Mouse (Mus musculus): ENCODE results near the gene Anks3. TPM values are rescaled to one million over a fixed set of nuclear protein-coding genes. Genes with fewer than 3 reads are reported as not detected.

Gene Anks3
- polyA plus RNA-seq, 1 experiment from 2014 or later = 58.2 TPM

DNA sequence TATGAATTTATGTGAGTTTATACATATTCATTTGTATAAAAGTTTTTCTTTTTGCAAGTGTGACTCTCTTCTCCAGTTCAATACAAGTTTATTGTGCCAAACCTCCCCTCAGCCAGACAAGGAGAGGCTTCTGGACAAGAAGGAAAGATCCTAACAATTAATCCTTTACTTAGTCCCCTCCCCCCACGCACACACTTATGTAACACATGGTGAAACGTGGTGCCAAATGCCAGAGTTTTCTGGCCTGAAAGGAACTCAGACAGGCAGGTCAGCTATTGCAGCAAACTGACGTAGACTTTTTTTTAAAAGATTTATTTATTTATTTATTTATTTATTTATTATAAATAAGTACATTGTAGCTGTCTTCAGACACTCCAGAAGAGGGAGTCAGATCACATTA, 36.6 kb upstream of the Anks3 start:
- TF ChIP-seq CTCF (IDR thresholded peaks at IDR 0.05) = no peak
- in situ Hi-C loops (cut with MboI; ENCODE audit: low pct_unique_long_range_greater_than_20kb) = no loop called here
- CTCF ChIA-PET = no interaction called here
- DNase-seq (ENCODE audit: low read depth, low spot score) (no peak), ATAC-seq (no peak)
- POLR2A ChIA-PET = no interaction called here
- peaks cover 7% of the 10 kb centered on the region for H3K27me3 ChIP-seq

DNA sequence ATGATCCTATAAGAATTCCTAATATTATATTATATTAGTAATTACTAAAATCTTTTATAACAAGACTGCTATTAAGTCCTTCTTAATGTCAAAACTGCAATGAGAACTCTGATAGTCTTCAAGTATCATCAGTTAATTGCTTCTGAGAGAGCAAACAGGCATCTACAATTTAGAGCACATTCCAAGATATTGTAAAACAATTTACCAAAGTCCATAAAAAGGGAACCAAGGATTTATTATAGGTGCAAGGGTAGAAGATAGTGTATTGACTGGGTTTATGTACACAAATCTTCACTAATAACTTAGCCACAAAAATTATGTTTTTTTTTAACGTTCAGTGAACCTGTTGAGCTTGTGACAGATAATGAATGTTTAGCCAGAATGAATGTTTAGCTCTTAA, 35.0 kb upstream of the Anks3 start:
- DNase-seq (ENCODE audit: low read depth, low spot score) (no peak), ATAC-seq (no peak)
- peaks cover 7% of the 10 kb centered on the region for H3K27me3 ChIP-seq
- in situ Hi-C loops (cut with MboI; ENCODE audit: low pct_unique_long_range_greater_than_20kb) = no loop called here
- POLR2A ChIA-PET = no interaction called here
- CTCF ChIA-PET = no interaction called here
- TF ChIP-seq CTCF (IDR thresholded peaks at IDR 0.05) = no peak

DNA sequence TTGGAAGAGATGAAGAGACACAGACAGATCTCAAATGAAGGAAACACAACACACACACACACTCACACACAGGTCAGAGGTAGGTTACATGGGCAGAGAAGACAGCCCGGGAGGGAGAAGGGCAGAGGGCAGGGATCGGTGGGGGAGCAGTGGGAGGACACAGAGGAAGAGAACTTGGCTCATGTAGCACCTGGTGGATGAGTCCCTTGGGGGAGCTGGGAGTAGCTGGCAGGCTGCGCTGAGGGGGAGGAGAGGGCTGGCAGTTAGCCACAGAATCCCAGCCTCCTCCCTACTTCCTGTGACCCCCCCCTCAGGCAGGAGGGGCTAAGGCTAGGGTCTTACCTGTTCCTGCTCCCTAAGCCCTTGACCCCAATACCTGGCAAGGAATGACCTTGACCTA, 33.5 kb upstream of the Anks3 start, which contains the start of gene Sept12:
Gene Sept12 (minus strand): TSS at position 300 of the 400 bp plus-strand sequence.
- no peak for TF ChIP-seq CTCF (IDR thresholded peaks at IDR 0.05)
- peaks cover 7% of the 10 kb centered on the region for H3K27me3 ChIP-seq
- in situ Hi-C loops (cut with MboI; ENCODE audit: low pct_unique_long_range_greater_than_20kb) = no loop called here
- ATAC-seq = no peak
- CTCF ChIA-PET = interaction anchor here (0.9 to 1.2 kb wide), 3 partner anchors 10 to 51 kb away, joined by 3 to 4 read pairs (median 3); partner anchors contain the start of gene Smim22
- no peak for DNase-seq (ENCODE audit: low read depth, low spot score)
- POLR2A ChIA-PET = interaction anchor here (0.7 kb wide), 1 partner anchor 140 kb away, joined by 3 read pairs; no protein-coding TSS in a partner anchor

DNA sequence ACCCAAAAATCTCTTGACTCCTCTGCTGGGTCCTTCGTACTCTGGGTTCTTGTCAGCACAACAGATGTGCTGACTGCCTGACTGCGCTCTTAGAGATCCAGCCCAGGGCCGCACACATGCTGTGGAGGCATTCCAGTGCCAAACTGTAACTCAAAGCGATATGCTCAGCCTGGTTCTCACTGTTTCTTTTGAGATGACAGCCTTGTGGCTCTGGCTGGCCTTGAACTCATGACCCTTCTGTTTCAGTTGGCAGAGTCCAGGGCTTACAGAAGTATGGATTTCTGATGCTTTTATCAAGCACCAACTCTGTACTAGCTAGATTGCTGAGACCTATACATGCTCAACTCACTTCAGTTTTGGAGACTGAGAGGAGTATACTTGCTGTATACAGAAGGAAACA, 29.3 kb upstream of the Anks3 start:
- DNase-seq (ENCODE audit: low read depth, low spot score) (no peak), ATAC-seq (no peak)
- ChIA-PET CTCF (interaction anchor here (1.0 kb wide), 1 partner anchor 11 kb away, joined by 3 read pairs; no protein-coding TSS in a partner anchor), POLR2A (no interaction called here)
- no peak for TF ChIP-seq CTCF (IDR thresholded peaks at IDR 0.05)
- in situ Hi-C loops (cut with MboI; ENCODE audit: low pct_unique_long_range_greater_than_20kb) = no loop called here
- no peaks in the 10 kb centered on the region for H3K27me3 ChIP-seq

DNA sequence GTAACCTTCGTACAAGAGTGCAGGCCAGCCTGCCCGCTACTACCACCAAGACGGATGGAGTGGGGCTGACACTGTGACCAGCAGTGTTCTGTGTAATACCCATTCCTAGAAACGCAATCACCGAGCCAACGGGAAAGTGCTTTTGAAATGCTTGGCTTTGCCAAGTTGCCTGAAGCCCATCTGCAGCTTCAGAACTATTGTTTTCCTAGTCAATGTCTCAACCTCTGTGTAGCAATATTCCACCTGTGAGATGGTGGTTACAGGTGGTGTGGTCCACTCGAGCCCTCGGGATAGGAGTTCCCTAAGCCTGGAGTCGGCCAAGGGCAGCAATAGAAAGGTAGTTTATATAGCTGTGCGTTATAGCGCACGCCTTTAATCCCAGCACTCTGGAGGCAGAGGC, 20.7 kb upstream of the Anks3 start:
- DNase-seq (ENCODE audit: low read depth, low spot score) = no peak
- CTCF ChIA-PET = no interaction called here
- in situ Hi-C loops (cut with MboI; ENCODE audit: low pct_unique_long_range_greater_than_20kb) = no loop called here
- H3K27me3 ChIP-seq = no peaks in the 10 kb centered on the region
- ATAC-seq = no peak
- no peak for TF ChIP-seq CTCF (IDR thresholded peaks at IDR 0.05)
- POLR2A ChIA-PET = no interaction called here

DNA sequence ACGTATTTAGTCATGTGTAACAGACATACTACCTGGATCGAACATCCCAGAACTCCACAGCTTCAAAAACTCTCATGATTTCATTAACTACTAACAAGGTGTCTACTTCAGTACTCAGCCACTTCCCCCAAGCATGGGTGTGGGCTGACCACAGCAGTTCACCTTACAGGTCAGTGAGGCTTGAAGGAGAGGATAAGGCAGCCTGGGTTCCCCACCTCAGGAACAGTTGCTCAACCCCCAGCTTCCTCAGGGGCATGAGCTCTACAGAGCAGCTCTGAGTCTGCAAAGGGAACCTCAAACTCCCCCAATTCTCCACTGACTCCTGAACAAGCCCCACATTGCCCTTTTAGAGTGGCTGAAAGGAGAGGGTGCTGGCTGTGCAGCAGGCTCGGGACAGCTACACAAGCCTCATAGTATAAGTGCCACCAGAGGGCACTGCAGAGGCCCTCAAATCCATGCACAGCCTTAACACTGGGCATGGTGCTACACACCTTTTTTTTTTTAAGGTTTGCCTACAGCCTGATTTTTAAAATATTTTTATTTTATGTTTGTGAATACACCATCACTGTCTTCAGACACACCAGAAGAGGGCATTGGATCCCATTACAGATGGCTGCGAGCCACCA, 15.9 kb upstream of the Anks3 start:
- H3K27me3 ChIP-seq = no peaks in the 10 kb centered on the region
- CTCF ChIA-PET = interaction anchor here (0.7 to 1.8 kb wide), 3 partner anchors 33 to 37 kb away, joined by 3 to 4 read pairs (median 3); no protein-coding TSS in a partner anchor
- POLR2A ChIA-PET = interaction anchor here (0.6 kb wide), 1 partner anchor 18 kb away, joined by 4 read pairs; no protein-coding TSS in a partner anchor
- ATAC-seq (no peak), DNase-seq (ENCODE audit: low read depth, low spot score) (no peak)
- in situ Hi-C loops (cut with MboI; ENCODE audit: low pct_unique_long_range_greater_than_20kb) = no loop called here
- no peak for TF ChIP-seq CTCF (IDR thresholded peaks at IDR 0.05)

DNA sequence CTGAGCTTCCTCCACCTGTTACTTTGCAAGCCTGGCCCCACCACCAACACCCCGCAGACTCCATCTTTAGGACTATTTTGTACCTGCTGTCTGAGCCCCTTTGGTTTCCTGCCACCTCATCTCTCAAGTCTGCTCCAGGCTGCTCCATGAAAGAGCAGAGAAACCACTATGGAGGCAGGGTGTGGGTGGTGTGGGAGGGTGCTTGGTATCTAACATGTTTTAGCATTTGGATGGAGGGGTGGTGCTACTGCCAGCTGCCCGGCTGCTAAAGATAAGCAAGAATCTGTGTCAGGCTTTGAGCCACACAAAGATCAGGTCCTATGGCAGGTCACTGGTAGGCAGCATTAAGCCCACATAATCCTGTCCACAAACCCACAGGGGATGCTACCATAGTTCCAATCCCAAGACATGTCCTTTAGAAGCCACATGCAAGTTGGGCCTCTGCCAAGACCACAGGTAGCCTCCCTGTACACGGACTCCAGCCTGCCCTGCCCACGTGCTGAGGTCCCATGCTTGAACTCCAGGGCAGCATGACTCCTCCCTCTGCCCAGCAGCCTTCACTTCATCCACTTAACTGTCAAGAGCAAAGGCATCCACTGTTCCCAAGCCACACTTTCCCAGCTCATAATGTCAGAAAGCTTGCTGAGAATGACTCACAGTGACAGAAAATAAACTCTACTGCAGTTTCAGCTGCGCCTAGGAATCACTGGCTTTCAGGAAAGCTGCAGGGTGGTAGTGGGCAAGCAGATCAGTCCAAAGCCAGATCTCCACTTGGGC, 14.5 kb upstream of the Anks3 start:
- ATAC-seq (peak; percentile 19), DNase-seq (ENCODE audit: low read depth, low spot score) (no peak)
- in situ Hi-C loops (cut with MboI; ENCODE audit: low pct_unique_long_range_greater_than_20kb) = no loop called here
- ChIA-PET CTCF (no interaction called here), POLR2A (no interaction called here)
- no peak for TF ChIP-seq CTCF (IDR thresholded peaks at IDR 0.05)
- no peaks in the 10 kb centered on the region for H3K27me3 ChIP-seq

DNA sequence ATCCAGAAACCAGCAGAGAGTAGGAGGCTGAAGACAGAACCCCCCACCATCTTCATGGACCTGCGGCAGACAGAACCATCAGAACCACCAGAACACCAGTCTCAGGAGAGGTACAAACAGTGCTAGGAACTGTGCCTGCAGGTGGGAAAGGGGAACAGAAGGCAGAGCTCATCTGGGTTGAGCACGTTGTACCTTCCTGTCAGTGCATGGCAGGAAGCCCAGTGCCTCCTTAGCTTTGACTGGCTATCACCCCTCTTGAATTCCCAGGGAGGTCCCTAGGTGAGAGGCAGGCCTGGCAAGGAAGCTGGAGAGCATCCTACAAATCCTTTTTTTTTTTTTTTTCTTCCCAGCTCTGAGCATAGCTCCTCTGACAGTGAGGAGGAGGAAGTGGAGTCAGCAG, 12.2 kb upstream of the Anks3 start:
- ChIA-PET CTCF (no interaction called here), POLR2A (interaction anchor here (0.6 to 0.7 kb wide), 2 partner anchors 32 to 1017 kb away, joined by 3 to 6 read pairs; no protein-coding TSS in a partner anchor)
- H3K27me3 ChIP-seq = no peaks in the 10 kb centered on the region
- no peak for ATAC-seq
- no peak for DNase-seq (ENCODE audit: low read depth, low spot score)
- in situ Hi-C loops (cut with MboI; ENCODE audit: low pct_unique_long_range_greater_than_20kb) = no loop called here
- TF ChIP-seq CTCF (IDR thresholded peaks at IDR 0.05) = no peak

DNA sequence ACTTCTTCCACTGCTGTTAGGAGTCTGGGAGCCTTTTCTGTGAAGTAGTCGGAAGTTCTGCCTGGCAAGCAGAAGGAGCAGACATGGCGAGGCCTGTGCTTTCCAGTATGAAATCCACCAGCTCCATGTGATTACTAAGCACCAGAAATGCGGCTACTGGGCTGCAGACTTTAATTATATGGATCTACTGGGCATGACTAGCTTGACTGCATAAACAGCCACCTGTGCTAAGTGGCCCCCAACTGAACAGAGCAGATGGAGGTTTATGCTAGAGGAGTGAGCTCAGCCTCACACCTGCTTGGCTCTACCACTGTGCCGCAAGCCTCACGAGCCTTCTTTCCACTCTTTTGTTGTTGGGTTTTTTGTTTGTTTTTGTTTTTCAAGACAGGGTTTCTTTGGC, 10.5 kb upstream of the Anks3 start:
- H3K27me3 ChIP-seq = no peaks in the 10 kb centered on the region
- in situ Hi-C loops (cut with MboI; ENCODE audit: low pct_unique_long_range_greater_than_20kb) = no loop called here
- ATAC-seq (no peak), DNase-seq (ENCODE audit: low read depth, low spot score) (no peak)
- CTCF ChIA-PET = no interaction called here
- TF ChIP-seq CTCF (IDR thresholded peaks at IDR 0.05) = no peak
- POLR2A ChIA-PET = no interaction called here

DNA sequence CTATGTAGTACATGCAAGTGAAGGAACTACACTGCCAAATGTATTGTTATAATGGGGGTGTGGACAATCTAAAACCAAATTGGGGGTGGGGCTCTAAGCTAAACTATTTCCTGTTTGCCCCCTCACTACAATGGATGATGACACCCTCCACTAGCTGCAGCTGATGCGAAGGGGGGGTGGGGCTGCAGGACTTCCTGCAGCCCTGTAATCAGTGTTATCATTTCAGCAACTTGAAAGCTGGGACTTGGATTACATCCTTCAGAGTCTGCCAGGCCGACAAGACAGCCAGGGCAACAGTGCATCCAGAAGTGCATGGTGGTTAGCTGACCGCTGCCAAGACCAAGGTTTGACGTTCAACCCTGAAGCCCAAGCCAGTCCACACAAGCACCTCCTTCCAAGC, 7.6 kb upstream of the Anks3 start:
- H3K27me3 ChIP-seq = no peaks in the 10 kb centered on the region
- ChIA-PET CTCF (interaction anchor here (0.8 to 1.1 kb wide), 2 partner anchors 21 to 31 kb away, joined by 3 read pairs; no protein-coding TSS in a partner anchor), POLR2A (interaction anchor here (1.1 kb wide), 1 partner anchor 44 kb away, joined by 3 read pairs; no protein-coding TSS in a partner anchor)
- no peak for TF ChIP-seq CTCF (IDR thresholded peaks at IDR 0.05)
- DNase-seq (ENCODE audit: low read depth, low spot score) = no peak
- no peak for ATAC-seq
- in situ Hi-C loops (cut with MboI; ENCODE audit: low pct_unique_long_range_greater_than_20kb) = no loop called here
